Mouse (Mus musculus) limb, embryonic 15.5 days (tissue): ENCODE results near the gene Pakap. TPM values are rescaled to one million over a fixed set of nuclear protein-coding genes. Genes with fewer than 3 reads are reported as not detected.

ENCODE experiments used
- ATAC-seq: fragments of 200-750 bp; cut with Nextera tagmentation; 2 replicates; pipeline ENCODE4 v1.8.0; 2017; ENCODE audit warnings: low read depth, moderate TSS enrichment; ENCODE audit not compliant: insufficient number of reproducible peaks, low FRiP score, low TSS enrichment
- H3K27ac ChIP-seq: fragments of 300-500 bp; sonication (generic); 2 replicates; pipeline ENCODE4 v1.5.1; 2015; ENCODE audit warnings: moderate library complexity, mild to moderate bottlenecking, inconsistent platforms
- H3K27me3 ChIP-seq: fragments of 300-500 bp; sonication (generic); 2 replicates; pipeline ENCODE4 v1.6.1; 2015; ENCODE audit warnings: inconsistent platforms
- H3K36me3 ChIP-seq: fragments of 300-500 bp; sonication (generic); 2 replicates; pipeline ENCODE4 v1.6.1; 2015; ENCODE audit warnings: inconsistent platforms
- H3K4me1 ChIP-seq: fragments of 300-500 bp; sonication (generic); 2 replicates; pipeline ENCODE4 v1.6.1; 2015; ENCODE audit warnings: inconsistent platforms
- H3K4me2 ChIP-seq: fragments of 300-500 bp; sonication (generic); 2 replicates; pipeline ENCODE4 v1.6.1; 2015; ENCODE audit warnings: mild to moderate bottlenecking, inconsistent platforms
- H3K4me3 ChIP-seq: fragments of 300-500 bp; sonication (generic); 2 replicates; pipeline ENCODE4 v1.5.1; 2015; ENCODE audit warnings: mild to moderate bottlenecking, inconsistent platforms
- H3K9ac ChIP-seq: fragments of 300-500 bp; sonication (generic); 2 replicates; pipeline ENCODE4 v1.6.1; 2015; ENCODE audit warnings: inconsistent platforms
- H3K9me3 ChIP-seq: fragments of 300-500 bp; sonication (generic); 2 replicates; pipeline ENCODE4 v1.6.1; 2016; ENCODE audit warnings: inconsistent platforms
- WGBS: fragments of 180-500 bp; shearing (Covaris S2); methylation state at CpG from one replicate; pipeline ENCODE4 v1.1.7; 2015; 5-methylcytosine and 5-hydroxymethylcytosine counted together
- polyA plus RNA-seq: library from polyadenylated mRNA; unstranded; fragments of >200 nt; fragmentation: Nextera tagmentation; extraction: Ambion mirVana; gene quantifications from 2 replicates; pipeline ENCODE4 v1.2.1, GENCODE M21; 2015

Gene Pakap
- polyA plus RNA-seq, 1 experiment from 2014 or later, result 30.5 TPM

DNA sequence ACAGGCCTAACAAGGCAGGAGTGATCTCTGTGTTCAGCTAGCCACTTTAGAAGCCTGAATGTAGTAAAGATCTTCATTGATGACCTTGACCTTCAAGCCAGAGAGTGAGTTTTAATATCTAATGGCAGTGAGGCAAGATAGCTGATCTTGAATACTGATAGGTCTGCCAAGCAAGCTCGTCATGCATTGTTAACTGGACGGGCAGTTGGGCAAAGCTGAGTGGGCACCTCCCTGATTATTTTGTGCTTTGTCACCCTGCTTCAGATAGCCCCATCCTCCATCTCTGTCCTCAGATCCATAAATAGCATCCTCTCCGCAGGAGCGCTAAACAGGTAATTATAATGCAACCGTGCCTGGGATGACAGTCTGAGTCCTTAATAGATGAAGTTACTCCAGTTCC lies 64.4 kb downstream of the Pakap start:
- Histone ChIP-seq H3K9ac (no peak overlapping the region), H3K4me2 (no peak overlapping the region), H3K27me3 (no peaks in the 10 kb centered on the region), H3K36me3 (no peaks in the 10 kb centered on the region), H3K4me1 (peaks cover 9% of the 10 kb centered on the region), H3K27ac (no peak overlapping the region), H3K9me3 (no peaks in the 10 kb centered on the region), H3K4me3 (no peak overlapping the region)
- ATAC-seq, result no peak
- 87% methylated on average over 5 of the region's 5 CpGs for WGBS

- H3K9me3 ChIP-seq, result no peaks in the 10 kb centered on the region
- no peaks in the 10 kb centered on the region for H3K36me3 ChIP-seq
- no peaks in the 10 kb centered on the region for H3K27me3 ChIP-seq
- no peak overlapping the region for H3K4me3 ChIP-seq
- no peak overlapping the region for H3K4me2 ChIP-seq
- no peak overlapping the region for H3K9ac ChIP-seq
- H3K4me1 ChIP-seq, result peaks cover 16% of the 10 kb centered on the region
- 90% methylated on average over 7 of the region's 7 CpGs for WGBS
- H3K27ac ChIP-seq, result no peak overlapping the region
- no peak for ATAC-seq
These were observed 65.1 kb downstream of the Pakap start for GRCm38 (mm10) chr4:57633052-57633451.

DNA sequence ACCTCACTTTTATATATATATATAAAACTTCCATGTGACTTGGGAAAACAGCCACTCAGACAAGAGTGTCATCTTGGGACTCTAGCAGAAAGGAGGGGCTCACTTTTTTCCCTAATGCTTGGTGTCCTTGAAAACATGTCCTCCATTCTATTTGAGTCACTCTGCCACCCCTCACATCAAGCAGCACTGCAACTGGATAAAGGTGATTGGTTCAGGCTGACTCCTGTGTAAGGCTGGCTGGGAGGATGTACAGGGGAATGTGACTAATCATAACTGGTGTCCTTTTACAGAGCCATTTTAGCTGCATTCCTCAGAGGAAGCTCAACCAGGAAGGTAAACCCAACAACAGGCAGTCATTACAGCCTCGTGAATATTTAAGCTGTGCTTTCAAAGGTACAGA lies 67.0 kb downstream of the Pakap start:
- 50% methylated on average over 1 of the region's 1 CpGs for WGBS

GRCm38 (mm10) chr4:57636782-57637482 lies 69.0 kb downstream of the Pakap start:
- ATAC-seq, result no peak
- Histone ChIP-seq H3K36me3 (no peaks in the 10 kb centered on the region), H3K4me1 (peaks cover 18% of the 10 kb centered on the region), H3K9ac (no peak overlapping the region), H3K4me3 (no peak overlapping the region), H3K9me3 (no peaks in the 10 kb centered on the region), H3K27me3 (no peaks in the 10 kb centered on the region), H3K4me2 (no peak overlapping the region), H3K27ac (no peak overlapping the region)
- WGBS, result 48% methylated on average over 9 of the region's 9 CpGs

More for the DNA sequence above, 67.0 kb downstream of the Pakap start:
- Histone ChIP-seq H3K36me3 (no peaks in the 10 kb centered on the region), H3K4me2 (no peak overlapping the region), H3K27me3 (no peaks in the 10 kb centered on the region), H3K9ac (no peak overlapping the region), H3K27ac (no peak overlapping the region), H3K9me3 (no peaks in the 10 kb centered on the region), H3K4me3 (no peak overlapping the region), H3K4me1 (peaks cover 18% of the 10 kb centered on the region)
- no peak for ATAC-seq

- Histone ChIP-seq H3K9ac (no peak overlapping the region), H3K36me3 (no peaks in the 10 kb centered on the region), H3K4me2 (peak overlapping the region; percentile 42), H3K4me1 (peaks cover 18% of the 10 kb centered on the region), H3K9me3 (no peaks in the 10 kb centered on the region), H3K4me3 (peak overlapping the region; percentile 21), H3K27ac (no peak overlapping the region), H3K27me3 (no peaks in the 10 kb centered on the region)
- 0 out of 2 replicates have a peak, but pooled peaks have one; percentile 63 for ATAC-seq
- WGBS, result 14% methylated on average over 24 of the region's 24 CpGs
These were observed 69.8 kb downstream of the Pakap start for GRCm38 (mm10) chr4:57637636-57638386.

DNA sequence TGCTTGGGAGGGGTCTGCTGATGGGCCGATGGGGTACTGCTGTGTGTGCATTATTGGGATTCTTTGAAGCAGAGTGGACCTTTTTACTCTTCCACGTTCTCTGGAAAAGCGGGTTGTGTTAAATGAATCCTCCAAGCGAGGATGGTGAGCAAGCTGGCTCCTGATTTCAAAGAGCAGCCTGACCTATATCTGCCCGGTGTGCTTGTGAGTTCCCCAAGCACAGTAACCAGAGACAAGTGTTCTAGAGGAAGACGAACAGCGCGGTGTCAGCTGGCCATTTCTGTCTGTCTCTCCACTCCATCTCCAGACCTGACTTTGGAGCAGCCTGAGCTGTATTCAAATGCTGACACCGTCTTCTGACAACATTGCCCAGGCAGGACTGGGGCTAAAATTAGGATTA lies 71.0 kb downstream of the Pakap start:
- no peaks in the 10 kb centered on the region for H3K36me3 ChIP-seq
- 86% methylated on average over 9 of the region's 9 CpGs for WGBS
- no peak for ATAC-seq
- no peaks in the 10 kb centered on the region for H3K9me3 ChIP-seq
- no peak overlapping the region for H3K4me3 ChIP-seq
- no peak overlapping the region for H3K27ac ChIP-seq
- no peak overlapping the region for H3K4me2 ChIP-seq
- H3K4me1 ChIP-seq, result peaks cover 18% of the 10 kb centered on the region
- H3K9ac ChIP-seq, result no peak overlapping the region
- no peaks in the 10 kb centered on the region for H3K27me3 ChIP-seq

GRCm38 (mm10) chr4:57640222-57640621 lies 72.2 kb downstream of the Pakap start:
- H3K27me3 ChIP-seq, result no peaks in the 10 kb centered on the region
- no peak for ATAC-seq
- no peak overlapping the region for H3K9ac ChIP-seq
- H3K27ac ChIP-seq, result no peak overlapping the region
- no peaks in the 10 kb centered on the region for H3K9me3 ChIP-seq
- H3K4me3 ChIP-seq, result no peak overlapping the region
- WGBS, result 46% methylated on average over 7 of the region's 7 CpGs
- 0 out of 2 replicates have a peak, but pooled peaks cover 4% of the 10 kb centered on the region for H3K36me3 ChIP-seq
- H3K4me1 ChIP-seq, result peaks cover 18% of the 10 kb centered on the region
- H3K4me2 ChIP-seq, result no peak overlapping the region

DNA sequence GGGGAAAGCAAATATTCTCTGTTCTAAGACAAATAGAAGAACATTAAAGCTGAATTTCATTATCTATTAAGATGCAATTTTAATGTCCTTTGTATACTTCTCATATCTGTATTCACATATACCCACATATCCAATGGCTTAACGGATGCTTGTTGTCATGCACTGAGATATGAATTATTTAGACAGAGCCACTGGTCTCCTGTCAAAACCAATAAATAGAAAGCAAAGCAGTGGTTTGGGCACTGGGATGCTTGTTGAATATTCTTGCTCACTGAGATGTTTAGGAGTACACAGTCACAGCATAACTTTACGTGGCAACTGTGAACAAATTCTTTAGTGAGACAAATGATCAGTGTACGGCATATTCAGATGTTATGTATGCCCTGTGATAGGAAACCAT lies 73.0 kb downstream of the Pakap start:
- no peak overlapping the region for H3K27ac ChIP-seq
- H3K36me3 ChIP-seq, result 0 out of 2 replicates have a peak, but pooled peaks cover 4% of the 10 kb centered on the region
- H3K9me3 ChIP-seq, result no peaks in the 10 kb centered on the region
- H3K27me3 ChIP-seq, result no peaks in the 10 kb centered on the region
- peaks cover 18% of the 10 kb centered on the region for H3K4me1 ChIP-seq
- no peak overlapping the region for H3K9ac ChIP-seq
- 86% methylated on average over 3 of the region's 3 CpGs for WGBS
- no peak overlapping the region for H3K4me3 ChIP-seq
- no peak for ATAC-seq
- H3K4me2 ChIP-seq, result no peak overlapping the region

DNA sequence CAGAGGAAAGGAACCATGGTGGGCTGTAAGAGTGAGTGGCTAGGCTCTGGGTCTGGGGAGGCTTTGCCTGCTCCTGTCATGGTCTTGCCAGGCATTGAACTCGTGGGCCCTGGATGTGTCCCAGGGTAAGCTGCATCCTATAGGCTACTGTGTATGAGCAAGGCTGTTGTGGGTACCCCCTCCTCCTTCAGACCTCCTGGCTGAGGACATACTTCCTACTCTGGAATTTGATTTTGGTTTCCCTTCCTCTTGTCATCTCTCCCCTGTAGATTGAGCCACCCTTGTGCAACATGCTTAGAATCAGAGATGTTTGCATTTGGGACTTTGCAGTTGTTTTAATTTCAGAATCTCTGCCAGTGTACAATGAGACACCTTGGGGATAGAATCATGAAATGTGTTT lies 83.0 kb downstream of the Pakap start:
- no peaks in the 10 kb centered on the region for H3K27me3 ChIP-seq
- H3K36me3 ChIP-seq, result peaks cover 18% of the 10 kb centered on the region
- no peak overlapping the region for H3K9ac ChIP-seq
- H3K27ac ChIP-seq, result no peak overlapping the region
- no peaks in the 10 kb centered on the region for H3K4me1 ChIP-seq
- WGBS, result 79% methylated on average over 1 of the region's 1 CpGs
- no peak overlapping the region for H3K4me2 ChIP-seq
- no peak overlapping the region for H3K4me3 ChIP-seq
- no peaks in the 10 kb centered on the region for H3K9me3 ChIP-seq
- ATAC-seq, result no peak

- no peak overlapping the region for H3K4me3 ChIP-seq
- WGBS, result 82% methylated on average over 8 of the region's 8 CpGs
- H3K27me3 ChIP-seq, result no peaks in the 10 kb centered on the region
- no peak overlapping the region for H3K9ac ChIP-seq
- ATAC-seq, result no peak
- no peaks in the 10 kb centered on the region for H3K4me1 ChIP-seq
- peaks cover 19% of the 10 kb centered on the region for H3K36me3 ChIP-seq
- H3K4me2 ChIP-seq, result no peak overlapping the region
- H3K27ac ChIP-seq, result no peak overlapping the region
- H3K9me3 ChIP-seq, result no peaks in the 10 kb centered on the region
These were observed 83.6 kb downstream of the Pakap start for GRCm38 (mm10) chr4:57651547-57651946.

GRCm38 (mm10) chr4:57652185-57652904 lies 84.4 kb downstream of the Pakap start:
- Histone ChIP-seq H3K9me3 (no peaks in the 10 kb centered on the region), H3K27ac (no peak overlapping the region), H3K9ac (no peak overlapping the region), H3K4me2 (no peak overlapping the region), H3K4me1 (no peaks in the 10 kb centered on the region), H3K4me3 (no peak overlapping the region), H3K27me3 (no peaks in the 10 kb centered on the region), H3K36me3 (peaks cover 24% of the 10 kb centered on the region)
- ATAC-seq, result no peak
- WGBS, result 71% methylated on average over 5 of the region's 5 CpGs

DNA sequence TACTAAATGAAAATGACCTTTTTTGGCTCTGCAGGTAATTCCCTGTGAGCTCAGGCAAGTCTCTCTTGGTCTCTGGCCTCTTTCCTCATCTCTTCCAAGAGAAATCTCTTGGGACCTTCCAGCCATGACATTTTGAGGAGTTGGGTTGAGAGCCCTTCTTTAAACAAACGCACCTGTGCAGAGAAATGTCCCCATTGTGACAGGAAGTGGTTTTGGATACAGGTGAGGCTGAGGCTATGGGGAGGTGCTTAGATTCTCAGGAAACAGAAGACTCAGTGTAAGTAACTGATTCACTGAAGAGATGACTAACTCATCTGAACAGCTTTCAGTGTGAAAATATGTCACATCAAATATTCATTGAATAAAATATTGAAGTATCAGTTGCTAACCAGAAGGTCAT lies 88.0 kb downstream of the Pakap start:
- no peaks in the 10 kb centered on the region for H3K4me1 ChIP-seq
- no peaks in the 10 kb centered on the region for H3K9me3 ChIP-seq
- WGBS, result 84% methylated on average over 1 of the region's 1 CpGs
- H3K36me3 ChIP-seq, result peaks cover 15% of the 10 kb centered on the region
- ATAC-seq, result no peak
- H3K27me3 ChIP-seq, result no peaks in the 10 kb centered on the region
- no peak overlapping the region for H3K4me3 ChIP-seq
- no peak overlapping the region for H3K27ac ChIP-seq
- H3K4me2 ChIP-seq, result no peak overlapping the region
- no peak overlapping the region for H3K9ac ChIP-seq
